Comparison of ENCODE assay signal across 11 mouse cellular contexts in the genomic region with DNA sequence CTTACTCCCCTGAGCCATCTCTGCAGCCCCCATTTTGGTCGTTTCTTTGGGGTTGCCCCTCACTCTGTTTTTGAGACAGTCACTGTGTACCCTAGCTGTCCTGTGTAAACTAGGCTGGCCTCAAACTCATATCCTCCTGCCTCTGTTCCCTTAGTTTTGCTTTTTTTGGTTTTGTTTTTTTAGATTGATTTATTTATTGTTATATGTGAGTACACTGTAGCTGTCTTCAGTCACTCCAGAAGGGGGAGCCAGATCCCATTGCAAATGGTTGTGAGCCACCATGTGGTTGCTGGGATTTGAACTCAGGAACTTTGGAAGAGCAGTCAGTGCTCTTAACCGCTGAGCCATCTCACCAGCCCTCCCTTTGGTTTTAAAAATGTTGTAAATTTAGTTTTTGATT. TPM values are rescaled to one million over a fixed set of nuclear protein-coding genes. Genes with fewer than 3 reads are reported as not detected.
A peak's percentile ranks its signal among the peaks of the same experiment; 100 is the strongest.
DNase-seq lines count a peak whose midpoint lies in the region; ATAC-seq and TF ChIP-seq lines count a peak whose summit lies in the region.
"Had no signal": no experiment of that assay in that cellular context is flagged by ENCODE, and none has a peak within 500 bp of the region (broad histone marks: within the 10 kb centered on the region; RNA-seq: fewer than 3 reads in every experiment).

No protein-coding gene starts in this region.

- peaks cover 22% of the 10 kb centered on the region for H3K36me3 ChIP-seq in forebrain, postnatal 0 days (ENCODE audit: insufficient read depth)
- H3K36me3 ChIP-seq in forebrain, embryonic 11.5 days (ENCODE audit: control insufficient read depth, insufficient read depth, low read length): peaks cover 10% of the 10 kb centered on the region; the same call in 1 of the 2 replicates
- H3K36me3 ChIP-seq in liver, embryonic 14.5 days (replicated peaks; ENCODE audit: control insufficient read depth, insufficient read depth, low read depth): peaks cover 25% of the 10 kb centered on the region
- peaks cover 31% of the 10 kb centered on the region for H3K36me3 ChIP-seq in liver, embryonic 12.5 days

- no peaks in the 10 kb centered on the region for H3K27me3 ChIP-seq in forebrain, postnatal 0 days (ENCODE audit: insufficient read depth, low read length)
- H3K27me3 ChIP-seq in forebrain, embryonic 11.5 days (ENCODE audit: control insufficient read depth, insufficient read depth, low read length): no peaks in the 10 kb centered on the region
- no peaks in the 10 kb centered on the region for H3K27me3 ChIP-seq in liver, embryonic 14.5 days (ENCODE audit: control insufficient read depth, insufficient read depth, low read length)
- H3K27me3 ChIP-seq in liver, embryonic 12.5 days (replicated peaks): 0 out of 2 replicates have a peak, but pooled peaks cover 5% of the 10 kb centered on the region
- H3K27me3 ChIP-seq: limb, embryonic 12.5 days; midbrain, embryonic 12.5 days had no signal

- TF ChIP-seq EP300 in liver, embryonic 14.5 days (IDR thresholded peaks at IDR 0.05; ENCODE audit: low read depth): no peak

- no peak overlapping the region for H3K4me3 ChIP-seq in forebrain, postnatal 0 days (ENCODE audit: low read depth, low read length)
- no peak overlapping the region for H3K4me3 ChIP-seq in forebrain, embryonic 11.5 days (ENCODE audit: low read depth, low read length)
- H3K4me3 ChIP-seq in liver, embryonic 14.5 days (ENCODE audit: insufficient read depth in 1 of 2, low read depth in 2 of 2, low read length in 2 of 2): no peak overlapping the region
- no peak overlapping the region for H3K4me3 ChIP-seq in liver, embryonic 12.5 days
- H3K4me3 ChIP-seq: heart, embryonic 15.5 days; limb, embryonic 12.5 days; midbrain, embryonic 12.5 days had no signal

- TF ChIP-seq CTCF in forebrain, postnatal 0 days (IDR thresholded peaks at IDR 0.05; ENCODE audit: low read depth): peak; percentile 61
- peak; percentile 66 for TF ChIP-seq CTCF in liver, embryonic 14.5 days (IDR thresholded peaks at IDR 0.05; ENCODE audit: low read depth)

- no peak for DNase-seq in forebrain, postnatal 0 days
- DNase-seq in forebrain, embryonic 11.5 days (ENCODE audit: low spot score): no peak
- no peak for DNase-seq in liver, embryonic 14.5 days (ENCODE audit: low read depth in 3 of 3, low spot score in 3 of 3)
- DNase-seq in B cell, adult 2 months: peak; percentile 41 to 53
- DNase-seq in embryo, embryonic 10.5 days (ENCODE audit: low spot score): peak; percentile 67
- no peak for DNase-seq in cerebellum, postnatal 36 days

- no peaks in the 10 kb centered on the region for H3K9me3 ChIP-seq in forebrain, postnatal 0 days (ENCODE audit: low read length)
- no peaks in the 10 kb centered on the region for H3K9me3 ChIP-seq in forebrain, embryonic 11.5 days (ENCODE audit: control insufficient read depth, low read length)
- H3K9me3 ChIP-seq in liver, embryonic 14.5 days (ENCODE audit: control insufficient read depth, low read length): no peaks in the 10 kb centered on the region
- no peaks in the 10 kb centered on the region for H3K9me3 ChIP-seq in liver, embryonic 12.5 days (replicated peaks)
- H3K9me3 ChIP-seq: heart, embryonic 15.5 days; limb, embryonic 12.5 days; midbrain, embryonic 12.5 days had no signal

- no peak overlapping the region for H3K9ac ChIP-seq in forebrain, postnatal 0 days
- H3K9ac ChIP-seq in forebrain, embryonic 11.5 days (ENCODE audit: low read length): no peak overlapping the region
- no peak overlapping the region for H3K9ac ChIP-seq in liver, embryonic 14.5 days (replicated peaks)
- H3K9ac ChIP-seq in liver, embryonic 12.5 days: no peak overlapping the region
- H3K9ac ChIP-seq: heart, embryonic 15.5 days; limb, embryonic 12.5 days; midbrain, embryonic 12.5 days had no signal

- no peak overlapping the region for H3K4me2 ChIP-seq in forebrain, postnatal 0 days (ENCODE audit: low read depth)
- H3K4me2 ChIP-seq in forebrain, embryonic 11.5 days (ENCODE audit: low read depth, low read length, severe bottlenecking): no peak overlapping the region
- no peak overlapping the region for H3K4me2 ChIP-seq in liver, embryonic 14.5 days (ENCODE audit: low read depth)
- no peak overlapping the region for H3K4me2 ChIP-seq in liver, embryonic 12.5 days
- H3K4me2 ChIP-seq: heart, embryonic 15.5 days; limb, embryonic 12.5 days; midbrain, embryonic 12.5 days had no signal

- H3K4me1 ChIP-seq in forebrain, postnatal 0 days (ENCODE audit: insufficient read depth): 0 out of 2 replicates have a peak, but pooled peaks cover 7% of the 10 kb centered on the region
- H3K4me1 ChIP-seq in forebrain, embryonic 11.5 days (replicated peaks; ENCODE audit: control insufficient read depth, insufficient read depth, low read length): peaks cover 7% of the 10 kb centered on the region; the same call in 1 of the 2 replicates
- H3K4me1 ChIP-seq in liver, embryonic 14.5 days (replicated peaks; ENCODE audit: control insufficient read depth in 2 of 2, insufficient read depth in 2 of 2, low read length in 1 of 2): peaks cover 3 to 9% of the 10 kb centered on the region in 2 experiments
- H3K4me1 ChIP-seq in liver, embryonic 12.5 days: peaks cover 27% of the 10 kb centered on the region

- ATAC-seq in forebrain, postnatal 0 days: no peak
- ATAC-seq in forebrain, embryonic 11.5 days (replicated peaks; ENCODE audit: low FRiP score): no peak
- no peak for ATAC-seq in liver, embryonic 14.5 days (ENCODE audit: insufficient read depth)
- no peak for ATAC-seq in liver, embryonic 12.5 days
- no peak for ATAC-seq in megakaryocyte progenitor cell, adult 5-6 weeks (replicated peaks; ENCODE audit: poor library complexity)

- H3K27ac ChIP-seq in forebrain, postnatal 0 days (ENCODE audit: low read depth, low read length): no peak overlapping the region
- H3K27ac ChIP-seq in forebrain, embryonic 11.5 days (ENCODE audit: low read depth, low read length): no peak overlapping the region
- no peak overlapping the region for H3K27ac ChIP-seq in liver, embryonic 14.5 days
- H3K27ac ChIP-seq in liver, embryonic 12.5 days: no peak overlapping the region; the same call in 1 of the 2 replicates
- H3K27ac ChIP-seq: heart, embryonic 15.5 days; limb, embryonic 12.5 days; midbrain, embryonic 12.5 days had no signal

- 54% methylated on average over 2 of the region's 2 CpGs for WGBS in forebrain, postnatal 0 days
- 41% methylated on average over 2 of the region's 2 CpGs for WGBS in forebrain, embryonic 11.5 days
- 35% methylated on average over 2 of the region's 2 CpGs for WGBS in liver, embryonic 14.5 days (ENCODE audit: insufficient replicate concordance)
- 35% methylated on average over 2 of the region's 2 CpGs for WGBS in liver, embryonic 12.5 days (ENCODE audit: insufficient replicate concordance)

RNA-seq across cellular contexts. Expression of a gene that starts 4.4 kb away (rescaled TPM):
- total RNA-seq in forebrain, postnatal 0 days (2014; rRNA removed): 2,315 and 2,714 TPM in 2 replicates
- 944 and 1,242 TPM in 2 replicates for polyA plus RNA-seq in forebrain, postnatal 0 days (2015; fragmentation: Nextera tagmentation; extraction: Ambion mirVana)
- 1,219 and 1,311 TPM in 2 replicates for polyA plus RNA-seq in forebrain, embryonic 11.5 days (2014; fragmentation: Nextera tagmentation; extraction: Ambion mirVana)
- 1,340 and 1,385 TPM in 2 replicates for polyA plus RNA-seq in liver, embryonic 14.5 days (2012; rRNA removed)
- polyA plus RNA-seq in liver, embryonic 14.5 days (2014; fragmentation: Nextera tagmentation; extraction: Ambion mirVana): 1,145 and 1,179 TPM in 2 replicates
- 1,452 and 1,476 TPM in 2 replicates for polyA plus RNA-seq in liver, embryonic 12.5 days (2016; fragmentation: Nextera tagmentation; extraction: Ambion mirVana)
- total RNA-seq in megakaryocyte progenitor cell, adult 5-6 weeks (2015): 1,201 and 1,251 TPM in 2 replicates
- total RNA-seq in megakaryocyte progenitor cell, adult 5-6 weeks (2017): 3,072 and 3,507 TPM in 2 replicates

RNA-seq across cellular contexts. Expression of a gene that starts 10.6 kb away (rescaled TPM):
- 30.2 and 32.6 TPM in 2 replicates for total RNA-seq in forebrain, postnatal 0 days (2014; rRNA removed)
- 13.5 and 25.0 TPM in 2 replicates for polyA plus RNA-seq in forebrain, postnatal 0 days (2015; fragmentation: Nextera tagmentation; extraction: Ambion mirVana)
- 0.19 TPM in 1 of 2 replicates, not detected in the other for polyA plus RNA-seq in forebrain, embryonic 11.5 days (2014; fragmentation: Nextera tagmentation; extraction: Ambion mirVana)
- polyA plus RNA-seq in liver, embryonic 14.5 days (2012; rRNA removed): 1.7 and 1.9 TPM in 2 replicates
- polyA plus RNA-seq in liver, embryonic 14.5 days (2014; fragmentation: Nextera tagmentation; extraction: Ambion mirVana): 0.58 and 0.65 TPM in 2 replicates
- polyA plus RNA-seq in liver, embryonic 12.5 days (2016; fragmentation: Nextera tagmentation; extraction: Ambion mirVana): 2.8 and 2.9 TPM in 2 replicates
- total RNA-seq in megakaryocyte progenitor cell, adult 5-6 weeks (2015): not detected in 2 replicates
- total RNA-seq in megakaryocyte progenitor cell, adult 5-6 weeks (2017): not detected in 2 replicates

RNA-seq across cellular contexts. Expression of a gene that starts 43.8 kb away (rescaled TPM):
- 56.2 and 62.8 TPM in 2 replicates for total RNA-seq in forebrain, postnatal 0 days (2014; rRNA removed)
- 39.8 and 52.9 TPM in 2 replicates for polyA plus RNA-seq in forebrain, postnatal 0 days (2015; fragmentation: Nextera tagmentation; extraction: Ambion mirVana)
- 43.5 and 52.6 TPM in 2 replicates for polyA plus RNA-seq in forebrain, embryonic 11.5 days (2014; fragmentation: Nextera tagmentation; extraction: Ambion mirVana)
- polyA plus RNA-seq in liver, embryonic 14.5 days (2012; rRNA removed): 19.0 and 26.0 TPM in 2 replicates
- polyA plus RNA-seq in liver, embryonic 14.5 days (2014; fragmentation: Nextera tagmentation; extraction: Ambion mirVana): 19.5 and 21.0 TPM in 2 replicates
- polyA plus RNA-seq in liver, embryonic 12.5 days (2016; fragmentation: Nextera tagmentation; extraction: Ambion mirVana): 40.0 TPM in 2 replicates
- 33.1 and 49.6 TPM in 2 replicates for total RNA-seq in megakaryocyte progenitor cell, adult 5-6 weeks (2015)
- total RNA-seq in megakaryocyte progenitor cell, adult 5-6 weeks (2017): 61.1 and 74.1 TPM in 2 replicates

RNA-seq across cellular contexts. Expression of a gene that starts 51.6 kb away (rescaled TPM):
- total RNA-seq in forebrain, postnatal 0 days (2014; rRNA removed): 0.71 and 5.0 TPM in 2 replicates
- polyA plus RNA-seq in forebrain, postnatal 0 days (2015; fragmentation: Nextera tagmentation; extraction: Ambion mirVana): 0.89 and 0.96 TPM in 2 replicates
- polyA plus RNA-seq in forebrain, embryonic 11.5 days (2014; fragmentation: Nextera tagmentation; extraction: Ambion mirVana): 2.9 and 4.3 TPM in 2 replicates
- polyA plus RNA-seq in liver, embryonic 14.5 days (2012; rRNA removed): 0.75 and 1.1 TPM in 2 replicates
- polyA plus RNA-seq in liver, embryonic 14.5 days (2014; fragmentation: Nextera tagmentation; extraction: Ambion mirVana): 0.69 and 0.91 TPM in 2 replicates
- polyA plus RNA-seq in liver, embryonic 12.5 days (2016; fragmentation: Nextera tagmentation; extraction: Ambion mirVana): 1.7 and 2.1 TPM in 2 replicates
- not detected in 2 replicates for total RNA-seq in megakaryocyte progenitor cell, adult 5-6 weeks (2015)
- not detected in 2 replicates for total RNA-seq in megakaryocyte progenitor cell, adult 5-6 weeks (2017)

Comparison
In these comparisons a context has a peak if more than half of its experiments do, and no peak if none do; other contexts are left out.
1. DNase-seq: peak in B cell, adult 2 months (2 of 2) and embryo, embryonic 10.5 days (single experiment); none in forebrain, postnatal 0 days (single experiment), forebrain, embryonic 11.5 days (single experiment), liver, embryonic 14.5 days (0 of 3) and cerebellum, postnatal 36 days (0 of 2).